Mouse (Mus musculus) CD4-positive, CD25-positive, alpha-beta regulatory T cell, adult 2 months (primary cell): ENCODE measurements around the gene Cox20.
"Not testable (repeated sequence)": the region's sequence is repeated elsewhere in the genome, so short reads cannot be mapped to it uniquely, and the experiment has no call there.

Experiments used
- DNase-seq: peaks from one replicate; pipeline ENCODE4 v3.0.0-alpha.2; 2012; ENCODE audit warnings: low read depth, low spot score

Cox20 gene

GRCm38 (mm10) chr1:178320038-178320722 is 1.2 kb downstream of the Cox20 start:
- peak; percentile 15 for DNase-seq

- peak; percentile 35 for DNase-seq
These were observed 2.0 kb downstream of the Cox20 start for GRCm38 (mm10) chr1:178320723-178321590.

GRCm38 (mm10) chr1:178321730-178322357 is 2.9 kb downstream of the Cox20 start:
- no peak for DNase-seq

GRCm38 (mm10) chr1:178323235-178323634 is 4.3 kb downstream of the Cox20 start:
- DNase-seq: no peak

DNA sequence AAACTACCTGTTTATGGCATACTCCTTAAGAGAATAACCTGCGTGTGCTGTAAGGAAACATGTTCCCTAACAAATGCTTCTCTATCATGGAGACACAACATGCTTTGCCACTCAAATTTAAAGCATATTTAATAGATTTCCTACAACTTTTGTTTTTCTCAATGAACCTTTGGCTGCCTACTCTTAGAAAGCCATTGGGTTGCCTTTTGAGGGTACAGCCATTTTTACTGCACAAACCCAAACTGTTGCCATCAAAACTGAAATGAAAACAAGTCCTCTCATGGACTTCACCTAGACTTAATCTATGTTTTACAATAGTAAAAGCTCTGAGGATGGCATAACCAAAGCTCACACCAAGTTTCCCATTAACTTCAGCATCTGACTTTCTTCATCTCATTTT is 5.6 kb downstream of the Cox20 start:
- DNase-seq: no peak

DNA sequence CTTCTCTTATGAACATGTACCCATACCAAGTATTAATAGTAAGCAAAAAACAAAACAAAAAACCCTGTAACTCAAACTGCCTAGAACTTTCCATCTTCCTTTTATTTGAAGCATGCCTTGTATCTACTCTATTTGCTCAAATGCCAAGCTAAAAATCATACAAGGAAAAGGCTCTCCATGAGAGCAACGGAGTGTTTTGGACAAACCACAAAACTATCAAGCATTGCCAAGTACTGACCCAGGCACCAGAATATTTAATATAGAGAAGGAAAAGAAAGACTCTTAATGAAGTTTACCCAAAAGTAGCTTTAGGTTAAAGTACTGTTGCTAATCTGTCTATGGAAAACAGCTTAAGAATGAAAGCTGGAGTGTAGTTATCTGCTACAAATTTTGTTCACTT is 7.4 kb downstream of the Cox20 start:
- DNase-seq: no peak

- no peak for DNase-seq
These were observed 8.0 kb downstream of the Cox20 start for GRCm38 (mm10) chr1:178326950-178327349.

- no peak for DNase-seq
These were observed 10.1 kb downstream of the Cox20 start for GRCm38 (mm10) chr1:178329017-178329416.

- DNase-seq: no peak
These were observed 11.0 kb downstream of the Cox20 start for GRCm38 (mm10) chr1:178329946-178330345.

- DNase-seq: peak; percentile 64
These were observed 16.9 kb downstream of the Cox20 start for GRCm38 (mm10) chr1:178335860-178336261.

GRCm38 (mm10) chr1:178336289-178336775 is 17.4 kb downstream of the Cox20 start:
- peak; percentile 97 for DNase-seq

GRCm38 (mm10) chr1:178336777-178337481 is 18.0 kb downstream of the Cox20 start:
- DNase-seq: peak; percentile 82

DNA sequence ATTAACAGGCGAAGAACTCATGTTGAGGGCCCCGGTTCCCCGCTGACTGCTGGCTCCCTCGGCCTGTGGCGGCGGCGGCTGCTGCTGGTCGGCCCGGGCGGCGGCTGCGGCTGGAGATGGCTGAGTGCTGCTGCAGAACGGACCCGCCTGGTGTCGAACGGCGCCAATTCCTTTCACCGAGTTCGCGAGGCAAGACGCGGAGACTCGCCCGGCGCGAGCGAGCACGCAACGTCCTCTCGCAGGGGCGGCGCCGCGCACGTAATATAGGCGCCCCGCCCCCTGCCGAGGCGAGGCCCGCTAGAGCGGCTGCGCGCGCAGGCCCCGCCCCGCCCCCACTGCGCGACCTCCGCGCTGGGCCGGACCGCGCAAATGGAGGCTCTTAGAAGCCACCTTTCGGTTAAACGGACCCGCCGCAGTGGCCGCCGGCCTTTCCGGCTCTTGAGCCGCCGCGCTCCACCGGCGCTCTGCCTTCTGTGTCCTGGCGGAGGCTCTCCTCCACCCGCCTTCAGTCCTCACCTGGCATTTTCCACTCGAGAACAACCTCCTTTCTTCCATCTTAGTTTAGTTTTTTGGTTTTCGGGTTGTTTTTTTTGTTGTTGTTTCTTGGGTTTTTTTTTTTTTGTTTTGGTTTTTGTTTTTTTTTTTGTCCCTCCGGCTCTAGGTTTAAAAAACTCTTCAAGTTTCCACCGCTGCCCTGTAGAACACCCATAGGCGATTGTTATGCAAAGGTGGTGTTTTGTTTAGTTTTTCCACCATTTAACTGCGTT is 18.8 kb downstream of the Cox20 start, which contains the start of gene Hnrnpu:
Hnrnpu (minus strand) TSS at position 247 of the 767 bp plus-strand sequence.
- peak; percentile 97 for DNase-seq

DNA sequence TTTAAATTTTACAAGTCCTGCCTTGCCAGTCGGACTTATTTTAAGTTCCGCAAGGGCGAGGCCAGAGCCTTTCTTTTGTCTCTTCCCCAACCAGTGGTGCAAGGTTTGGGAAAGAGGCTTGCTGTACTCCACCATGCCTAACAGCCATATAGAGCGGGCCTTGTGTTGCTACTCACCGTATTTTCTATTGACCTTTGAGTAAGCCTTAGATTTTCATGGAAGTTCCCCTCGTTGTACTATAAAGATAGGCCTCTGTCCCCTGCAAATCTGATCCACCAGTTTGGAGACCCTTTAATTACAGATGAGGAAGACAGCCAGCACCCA is 19.4 kb downstream of the Cox20 start:
- peak; percentile 45 for DNase-seq

DNA sequence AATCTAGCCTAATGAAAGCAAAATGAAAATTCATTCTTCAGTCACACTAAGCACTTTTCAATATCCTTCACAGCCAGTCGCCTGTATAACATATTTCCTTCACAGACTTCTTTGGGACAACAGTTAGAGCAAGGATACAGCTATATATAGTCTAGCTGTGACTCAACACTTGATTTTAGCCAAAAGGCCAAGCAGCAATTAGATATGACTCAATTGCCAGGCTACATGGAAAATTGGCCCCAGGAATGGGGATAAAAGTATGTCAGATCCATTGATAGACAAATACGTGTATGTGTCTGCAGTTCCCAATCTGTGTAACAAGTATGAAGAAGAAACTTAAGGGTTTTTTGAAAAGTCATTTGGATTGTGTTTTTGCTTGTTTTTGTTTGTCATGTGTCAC is 21.3 kb downstream of the Cox20 start:
- DNase-seq: no peak

GRCm38 (mm10) chr1:178341435-178341834 is 22.5 kb downstream of the Cox20 start:
- no peak for DNase-seq

DNA sequence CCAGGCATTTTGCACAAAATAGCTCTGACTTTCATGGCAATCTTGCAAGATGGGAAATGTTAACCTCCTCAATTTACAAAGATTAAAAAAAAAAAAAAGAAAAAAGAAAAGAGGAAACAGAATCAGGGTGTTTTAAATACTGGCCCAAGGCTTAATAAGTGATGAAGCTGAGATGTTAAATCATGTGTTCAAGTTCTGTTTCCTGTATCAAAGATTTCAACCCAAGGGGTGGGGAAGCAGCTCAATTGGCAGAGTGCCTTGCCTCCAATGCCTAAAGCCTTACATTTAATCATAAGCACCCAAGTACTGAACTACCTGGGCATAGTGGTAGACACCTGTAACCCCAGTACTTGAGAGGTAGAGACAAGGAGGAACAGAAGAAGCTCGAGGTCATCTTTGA is 23.1 kb downstream of the Cox20 start:
- no peak for DNase-seq

GRCm38 (mm10) chr1:178342612-178343011 is 23.7 kb downstream of the Cox20 start:
- DNase-seq: no peak

DNA sequence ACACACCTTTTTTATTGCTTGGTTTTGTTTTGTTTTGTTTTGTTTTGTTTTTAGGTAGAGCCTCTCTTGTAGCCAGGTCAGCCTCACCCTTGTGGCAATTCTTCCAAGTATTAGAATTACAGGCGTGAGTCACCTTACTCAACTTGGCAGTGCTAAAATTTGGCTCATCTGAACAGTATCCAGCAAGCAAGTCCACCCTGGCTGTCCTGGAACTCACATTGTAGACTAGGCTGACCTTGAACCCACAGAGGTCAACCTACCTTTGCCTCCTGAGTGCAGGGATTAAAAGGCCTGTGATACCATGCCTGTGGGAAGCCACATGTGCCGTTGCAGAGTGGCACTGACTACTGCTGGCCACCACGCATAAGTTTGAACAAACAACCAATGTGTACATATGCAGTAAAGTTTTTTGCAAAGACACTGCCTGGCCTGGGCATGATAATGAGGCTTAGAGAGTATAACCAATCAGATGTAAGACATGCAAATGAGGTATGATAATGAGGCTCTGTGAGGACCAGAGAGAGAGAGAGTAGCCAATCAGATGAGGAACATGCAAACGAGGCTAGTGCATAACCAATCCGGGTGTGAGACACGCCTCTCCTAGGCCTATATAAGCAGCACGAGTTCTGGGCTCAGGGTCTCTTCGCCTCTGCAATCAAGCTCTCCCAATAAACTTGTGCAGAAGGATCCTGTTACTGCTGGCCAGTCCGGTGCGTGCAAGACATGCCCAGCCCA is 25.3 kb downstream of the Cox20 start:
- not testable (repeated sequence) for DNase-seq

DNA sequence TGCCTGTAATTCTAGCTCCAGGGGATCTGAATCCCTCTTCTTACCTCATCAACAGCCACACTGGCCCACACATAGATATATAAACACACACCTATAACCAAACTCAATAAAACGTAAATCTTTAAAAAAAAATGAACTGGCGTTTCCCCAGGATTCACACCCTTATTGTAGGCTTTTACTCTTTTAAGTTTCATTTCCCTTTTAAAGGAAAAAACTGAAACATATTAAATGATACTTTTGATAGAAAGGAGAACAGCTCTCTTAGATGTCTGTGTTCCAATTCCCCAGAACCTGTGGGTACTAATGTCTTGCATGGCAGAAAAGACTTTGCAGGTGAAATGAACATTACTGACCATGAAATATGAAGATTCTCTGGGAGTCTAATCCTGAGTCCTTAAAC is 31.9 kb downstream of the Cox20 start:
- no peak for DNase-seq
